In genomic region chr1:189430534-189430933, GRCm38 (mm10) we compare ENCODE assay signal across 14 mouse cellular contexts. TPM values are rescaled to one million over a fixed set of nuclear protein-coding genes. Genes with fewer than 3 reads are reported as not detected.
DNase-seq lines count a peak whose midpoint lies in the region; ATAC-seq and TF ChIP-seq lines count a peak whose summit lies in the region.
"Had no signal": no experiment of that assay in that cellular context is flagged by ENCODE, and none has a peak within 500 bp of the region (broad histone marks: within the 10 kb centered on the region; RNA-seq: fewer than 3 reads in every experiment).

No protein-coding gene starts in this region.

- no peaks in the 10 kb centered on the region for H3K36me3 ChIP-seq in hindbrain, embryonic 11.5 days (ENCODE audit: control insufficient read depth, insufficient read depth, low read length)
- H3K36me3 ChIP-seq in hindbrain, embryonic 12.5 days = no peaks in the 10 kb centered on the region
- H3K36me3 ChIP-seq in embryonic facial prominence, embryonic 14.5 days (ENCODE audit: control insufficient read depth, insufficient read depth, low read length) = no peaks in the 10 kb centered on the region
- no peaks in the 10 kb centered on the region for H3K36me3 ChIP-seq in midbrain, embryonic 14.5 days (ENCODE audit: control insufficient read depth, insufficient read depth, low read length)

- no peaks in the 10 kb centered on the region for H3K4me1 ChIP-seq in hindbrain, embryonic 11.5 days (replicated peaks; ENCODE audit: control insufficient read depth, insufficient read depth, low read length)
- peaks cover 11% of the 10 kb centered on the region for H3K4me1 ChIP-seq in hindbrain, embryonic 12.5 days
- peaks cover 22% of the 10 kb centered on the region for H3K4me1 ChIP-seq in embryonic facial prominence, embryonic 14.5 days (ENCODE audit: control insufficient read depth, insufficient read depth, low read length)
- peaks cover 8% of the 10 kb centered on the region for H3K4me1 ChIP-seq in midbrain, embryonic 14.5 days (ENCODE audit: control insufficient read depth, insufficient read depth, low read length)

- DNase-seq in hindbrain, embryonic 11.5 days (ENCODE audit: low spot score) = peak; percentile 36
- DNase-seq in brain, embryonic 14.5 days (ENCODE audit: low read depth) = peak; percentile 65
- DNase-seq in embryonic facial prominence, embryonic 14.5 days (ENCODE audit: low spot score) = peak; percentile 63
- DNase-seq in midbrain, embryonic 14.5 days = peak; percentile 51
- DNase-seq in thymus, postnatal 0 days (ENCODE audit: low spot score) = no peak
- no peak for DNase-seq in left cerebral cortex, adult 18-20 months (ENCODE audit: low spot score in 2 of 2)
- no peak for DNase-seq in cerebellum, postnatal 14 days
- DNase-seq: adrenal gland, adult 8-10 months; cerebellum, adult 18-20 months; gastrocnemius, postnatal 36 days; liver had no signal

- no peak for TF ChIP-seq POLR2A in brain, embryonic 14.5 days (IDR thresholded peaks at IDR 0.05; ENCODE audit: borderline replicate concordance, extremely low read depth, insufficient read depth, insufficient read length, poor library complexity, severe bottlenecking)

- no peak overlapping the region for H3K27ac ChIP-seq in hindbrain, embryonic 11.5 days (ENCODE audit: low read depth, low read length)
- no peak overlapping the region for H3K27ac ChIP-seq in hindbrain, embryonic 12.5 days
- H3K27ac ChIP-seq in embryonic facial prominence, embryonic 14.5 days (replicated peaks; ENCODE audit: low read depth, low read length) = no peak overlapping the region; the same call in 1 of the 2 replicates
- H3K27ac ChIP-seq in midbrain, embryonic 14.5 days (replicated peaks; ENCODE audit: low read depth, low read length) = no peak overlapping the region
- H3K27ac ChIP-seq: macrophage had no signal

- H3K4me3 ChIP-seq in hindbrain, embryonic 11.5 days (ENCODE audit: low read depth, low read length) = no peak overlapping the region
- H3K4me3 ChIP-seq in hindbrain, embryonic 12.5 days = no peak overlapping the region
- H3K4me3 ChIP-seq in embryonic facial prominence, embryonic 14.5 days (ENCODE audit: low read depth, low read length) = no peak overlapping the region
- H3K4me3 ChIP-seq in midbrain, embryonic 14.5 days (replicated peaks; ENCODE audit: low read depth, low read length) = no peak overlapping the region

- no peak for ATAC-seq in hindbrain, embryonic 11.5 days (ENCODE audit: low FRiP score)
- no peak for ATAC-seq in hindbrain, embryonic 12.5 days (ENCODE audit: low FRiP score)
- ATAC-seq in embryonic facial prominence, embryonic 14.5 days (ENCODE audit: low read depth) = peak; percentile 70
- no peak for ATAC-seq in midbrain, embryonic 14.5 days (ENCODE audit: low FRiP score, low TSS enrichment)

- H3K4me2 ChIP-seq in hindbrain, embryonic 11.5 days (replicated peaks; ENCODE audit: low read depth, low read length) = no peak overlapping the region
- H3K4me2 ChIP-seq in hindbrain, embryonic 12.5 days (replicated peaks) = no peak overlapping the region
- no peak overlapping the region for H3K4me2 ChIP-seq in embryonic facial prominence, embryonic 14.5 days (ENCODE audit: low read depth, low read length)
- no peak overlapping the region for H3K4me2 ChIP-seq in midbrain, embryonic 14.5 days (ENCODE audit: low read length)

- no peaks in the 10 kb centered on the region for H3K27me3 ChIP-seq in hindbrain, embryonic 11.5 days (ENCODE audit: control insufficient read depth, insufficient read depth, low read length)
- H3K27me3 ChIP-seq in hindbrain, embryonic 12.5 days = no peaks in the 10 kb centered on the region
- H3K27me3 ChIP-seq in embryonic facial prominence, embryonic 14.5 days (replicated peaks; ENCODE audit: control insufficient read depth, insufficient read depth, low read length) = no peaks in the 10 kb centered on the region
- H3K27me3 ChIP-seq in midbrain, embryonic 14.5 days (ENCODE audit: control insufficient read depth, insufficient read depth, low read length) = no peaks in the 10 kb centered on the region

- no peaks in the 10 kb centered on the region for H3K9me3 ChIP-seq in hindbrain, embryonic 11.5 days (ENCODE audit: control insufficient read depth, low read length)
- no peaks in the 10 kb centered on the region for H3K9me3 ChIP-seq in hindbrain, embryonic 12.5 days (replicated peaks)
- H3K9me3 ChIP-seq in embryonic facial prominence, embryonic 14.5 days (ENCODE audit: control insufficient read depth, low read length) = no peaks in the 10 kb centered on the region
- H3K9me3 ChIP-seq in midbrain, embryonic 14.5 days (ENCODE audit: control insufficient read depth, low read length) = no peaks in the 10 kb centered on the region

- no peak overlapping the region for H3K9ac ChIP-seq in hindbrain, embryonic 11.5 days (ENCODE audit: low read depth, low read length)
- H3K9ac ChIP-seq in hindbrain, embryonic 12.5 days = no peak overlapping the region
- no peak overlapping the region for H3K9ac ChIP-seq in embryonic facial prominence, embryonic 14.5 days (ENCODE audit: low read depth, low read length)
- no peak overlapping the region for H3K9ac ChIP-seq in midbrain, embryonic 14.5 days (replicated peaks; ENCODE audit: low read length)

- no peak for TF ChIP-seq CTCF in brain, embryonic 14.5 days (IDR thresholded peaks at IDR 0.05; ENCODE audit: borderline replicate concordance, extremely low read depth, insufficient read depth, insufficient read length)

- 23% methylated on average over 4 of the region's 4 CpGs for WGBS in hindbrain, embryonic 11.5 days
- WGBS in hindbrain, embryonic 12.5 days = 24% methylated on average over 4 of the region's 4 CpGs
- WGBS in embryonic facial prominence, embryonic 14.5 days = 14% methylated on average over 4 of the region's 4 CpGs
- WGBS in midbrain, embryonic 14.5 days = 24% methylated on average over 4 of the region's 4 CpGs

RNA-seq across cellular contexts. Expression of gene Kcnk2, which starts 28.5 kb away (rescaled TPM):
- 5.6 and 6.1 TPM in 2 replicates for polyA plus RNA-seq in hindbrain, embryonic 11.5 days (2014; fragmentation: Nextera tagmentation; extraction: Ambion mirVana)
- polyA plus RNA-seq in hindbrain, embryonic 12.5 days (2016; fragmentation: Nextera tagmentation; extraction: Ambion mirVana) = 11.1 and 11.4 TPM in 2 replicates
- 22.0 and 27.3 TPM in 2 replicates for polyA plus RNA-seq in brain, embryonic 14.5 days (2012; rRNA removed)
- polyA plus RNA-seq in embryonic facial prominence, embryonic 14.5 days (2014; fragmentation: Nextera tagmentation; extraction: Ambion mirVana) = 7.7 and 8.4 TPM in 2 replicates
- polyA plus RNA-seq in midbrain, embryonic 14.5 days (2014; fragmentation: Nextera tagmentation; extraction: Ambion mirVana) = 19.4 and 23.8 TPM in 2 replicates
- 4.6 and 5.3 TPM in 2 replicates for polyA plus RNA-seq in thymus, postnatal 0 days (2015; fragmentation: Nextera tagmentation; extraction: Ambion mirVana)
- total RNA-seq in left cerebral cortex, adult 18-20 months (2021) = 10 to 100 TPM; 60.4 to 65.2 TPM
- total RNA-seq: neutrophil, adult 5-6 weeks had no signal
- polyA plus RNA-seq: macrophage had no signal

Comparison
In these comparisons a context has a peak if more than half of its experiments do, and no peak if none do; other contexts are left out.
1. DNase-seq: peak in hindbrain, embryonic 11.5 days (single experiment), brain, embryonic 14.5 days (single experiment), embryonic facial prominence, embryonic 14.5 days (single experiment) and midbrain, embryonic 14.5 days (single experiment); none in thymus, postnatal 0 days (single experiment), left cerebral cortex, adult 18-20 months (0 of 2) and cerebellum, postnatal 14 days (0 of 2).